Comparison of ENCODE assay signal across 8 mouse cellular contexts in the genomic region with DNA sequence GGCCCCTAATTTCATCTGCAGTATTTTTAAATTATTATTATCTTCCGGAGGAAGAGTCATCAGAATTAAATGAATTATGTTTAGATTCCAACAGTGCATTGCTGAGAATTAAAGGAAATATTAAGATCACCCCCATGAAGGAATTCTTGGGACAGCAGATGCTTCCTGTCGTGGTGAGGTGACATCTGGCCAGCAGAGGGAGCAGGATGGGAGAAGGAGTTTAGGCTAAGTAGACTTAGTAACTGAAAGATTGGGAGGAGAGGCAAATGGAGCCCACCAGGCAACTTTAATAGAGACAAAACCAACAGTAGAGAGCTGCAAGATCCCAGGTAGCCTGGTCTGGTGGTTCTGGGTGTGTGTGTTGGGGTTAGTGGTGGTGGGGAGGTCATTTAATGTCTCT.
A peak's percentile ranks its signal among the peaks of the same experiment; 100 is the strongest.
DNase-seq lines count a peak whose midpoint lies in the region; TF ChIP-seq lines count a peak whose summit lies in the region.

No protein-coding gene starts in this region.

- peak; percentile 61; the same call in 1 of the 2 replicates for TF ChIP-seq CTCF in brain, embryonic 14.5 days (IDR thresholded peaks at IDR 0.05; ENCODE audit: borderline replicate concordance, extremely low read depth, insufficient read depth, insufficient read length)

- intact Hi-C loops in gastrocnemius, postnatal 36 days (cut with DNase I), result no loop called here

- no peak for TF ChIP-seq POLR2A in brain, embryonic 14.5 days (IDR thresholded peaks at IDR 0.05; ENCODE audit: borderline replicate concordance, extremely low read depth, insufficient read depth, insufficient read length, poor library complexity, severe bottlenecking)

- DNase-seq in gastrocnemius, postnatal 10 days, result peak; percentile 35
- DNase-seq in gastrocnemius, postnatal 36 days, result no peak
- DNase-seq in ovary, postnatal 14 days (ENCODE audit: low spot score), result peak; percentile 11
- DNase-seq in ovary, adult 18-20 months (ENCODE audit: low spot score), result no peak
- DNase-seq in brain, embryonic 14.5 days (ENCODE audit: low read depth), result peak; percentile 55
- peak; percentile 80 to 83 for DNase-seq in kidney, postnatal 4 days
- peak; percentile 2 for DNase-seq in yolk sac, embryonic 10.5 days (ENCODE audit: low spot score)
- no peak for DNase-seq in spleen, adult 18-20 months

Comparison
In these comparisons a context has a peak if more than half of its experiments do, and no peak if none do; other contexts are left out.
1. DNase-seq: peak in gastrocnemius, postnatal 10 days (single experiment), ovary, postnatal 14 days (single experiment), brain, embryonic 14.5 days (single experiment), kidney, postnatal 4 days (2 of 2) and yolk sac, embryonic 10.5 days (single experiment); none in gastrocnemius, postnatal 36 days (0 of 2), ovary, adult 18-20 months (single experiment) and spleen, adult 18-20 months (0 of 2).